Mouse (Mus musculus) E14TG2a.4 (cell line): ENCODE data around the gene Tdp2.

Experiments
- H3K27me3 ChIP-seq: 2 replicates; pipeline ENCODE4 v1.6.1; 2014; ENCODE audit warnings: low read length, control low read depth; ENCODE audit not compliant: insufficient read depth
- H3K36me3 ChIP-seq: 2 replicates; pipeline ENCODE4 v1.6.1; 2014; ENCODE audit warnings: low read length, control low read depth; ENCODE audit not compliant: insufficient read depth
- H3K4me1 ChIP-seq: replicated peaks from 2 replicates; pipeline ENCODE4 v1.6.1; 2014; ENCODE audit warnings: low read depth, low read length, control low read depth
- H3K4me3 ChIP-seq: replicated peaks from 2 replicates; pipeline ENCODE4 v1.5.1; 2014; ENCODE audit warnings: mild to moderate bottlenecking, low read length
- H3K9me3 ChIP-seq: 2 replicates; pipeline ENCODE4 v1.6.1; 2014; ENCODE audit warnings: low read length, control low read depth
- CTCF ChIP-seq: conservative IDR thresholded peaks from 2 replicates; pipeline ENCODE4 v1.5.1; 2014; ENCODE audit warnings: low read length
- NANOG ChIP-seq: IDR thresholded peaks from 2 replicates; pipeline ENCODE4 v1.6.1; 2014; ENCODE audit warnings: borderline replicate concordance, low read length, mixed read lengths
- POU5F1 ChIP-seq: IDR thresholded peaks from 2 replicates; pipeline ENCODE4 v1.6.1; 2014; ENCODE audit warnings: low read length, borderline replicate concordance

Tdp2 gene

GRCm38 (mm10) chr13:24816125-24817092, 15.1 kb upstream of the Tdp2 start:
- Histone ChIP-seq H3K9me3 (no peaks in the 10 kb centered on the region), H3K4me1 (peaks cover 23% of the 10 kb centered on the region), H3K4me3 (no peak overlapping the region), H3K27me3 (no peaks in the 10 kb centered on the region), H3K36me3 (peaks cover 60% of the 10 kb centered on the region)
- TF ChIP-seq POU5F1 (no peak), NANOG (no peak), CTCF (no peak)

- H3K36me3 ChIP-seq: peaks cover 25% of the 10 kb centered on the region
- TF ChIP-seq CTCF (no peak), NANOG (no peak)
- H3K4me1 ChIP-seq: peaks cover 32% of the 10 kb centered on the region
- no peak overlapping the region for H3K4me3 ChIP-seq
- no peaks in the 10 kb centered on the region for H3K27me3 ChIP-seq
- no peaks in the 10 kb centered on the region for H3K9me3 ChIP-seq
Observed at GRCm38 (mm10) chr13:24819931-24820330, 11.5 kb upstream of the Tdp2 start.

DNA sequence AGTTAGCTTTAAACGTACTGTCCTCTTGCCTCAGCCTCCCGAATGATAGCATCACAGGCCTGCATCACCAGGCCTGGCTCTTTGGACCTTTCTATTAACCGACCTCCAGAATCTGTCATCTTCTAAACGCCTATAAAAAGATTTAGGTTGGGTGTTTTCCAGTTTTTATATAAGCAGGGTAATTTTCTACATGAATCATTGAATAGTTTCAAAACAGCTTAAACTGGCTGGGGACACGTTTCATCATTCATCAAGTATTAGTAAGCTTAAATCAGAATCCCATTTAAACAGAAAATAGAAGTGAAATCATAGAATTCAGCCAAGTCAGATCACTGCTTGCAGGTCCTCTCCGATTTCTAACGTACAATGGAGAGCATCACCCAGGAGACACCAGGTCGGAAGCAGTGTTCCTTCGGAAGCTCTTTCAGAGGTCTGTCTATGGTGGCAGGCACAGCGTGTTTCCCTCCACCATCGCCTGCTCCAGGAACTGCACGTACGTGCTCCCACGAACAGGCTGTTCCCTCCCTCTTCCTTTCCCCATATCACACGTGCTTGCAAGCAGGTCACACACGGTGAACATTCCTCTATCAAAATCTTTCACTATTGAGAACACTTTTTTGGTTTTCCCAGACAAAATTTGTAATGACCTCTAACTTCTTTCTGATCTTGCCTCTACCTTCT, 8.7 kb upstream of the Tdp2 start:
- no peak overlapping the region for H3K4me3 ChIP-seq
- peaks cover 16% of the 10 kb centered on the region for H3K36me3 ChIP-seq
- no peak for TF ChIP-seq NANOG
- no peak for TF ChIP-seq CTCF
- TF ChIP-seq POU5F1: no peak
- no peaks in the 10 kb centered on the region for H3K27me3 ChIP-seq
- no peaks in the 10 kb centered on the region for H3K9me3 ChIP-seq
- peaks cover 28% of the 10 kb centered on the region for H3K4me1 ChIP-seq

GRCm38 (mm10) chr13:24824647-24825046, 6.8 kb upstream of the Tdp2 start:
- H3K27me3 ChIP-seq: no peaks in the 10 kb centered on the region
- H3K4me3 ChIP-seq: no peak overlapping the region
- peaks cover 28% of the 10 kb centered on the region for H3K4me1 ChIP-seq
- H3K36me3 ChIP-seq: peaks cover 5% of the 10 kb centered on the region
- H3K9me3 ChIP-seq: no peaks in the 10 kb centered on the region
- TF ChIP-seq NANOG (no peak), POU5F1 (no peak), CTCF (no peak)

DNA sequence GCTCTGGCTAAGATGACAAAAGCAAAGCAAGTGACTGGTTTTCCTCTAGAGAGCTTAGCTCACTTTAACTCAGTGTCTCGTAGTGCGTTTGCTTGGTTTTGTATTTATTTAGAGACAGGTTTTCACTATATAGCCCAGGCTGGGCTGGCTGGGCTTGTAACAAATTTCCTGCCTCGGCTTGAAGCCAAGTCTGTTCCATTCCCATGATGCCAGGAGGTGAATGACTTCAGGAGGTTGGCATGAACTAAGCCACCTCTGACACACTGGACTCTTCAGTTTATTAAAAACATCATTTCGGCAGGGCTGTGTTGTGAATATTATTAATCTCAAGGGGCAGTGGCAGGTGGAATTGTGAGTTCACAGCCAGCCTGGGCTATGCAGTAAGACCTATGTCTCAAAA, 5.9 kb upstream of the Tdp2 start:
- Histone ChIP-seq H3K9me3 (no peaks in the 10 kb centered on the region), H3K27me3 (no peaks in the 10 kb centered on the region), H3K4me1 (peaks cover 30% of the 10 kb centered on the region), H3K36me3 (no peaks in the 10 kb centered on the region), H3K4me3 (no peak overlapping the region)
- TF ChIP-seq POU5F1 (no peak), CTCF (no peak), NANOG (no peak)

GRCm38 (mm10) chr13:24826116-24826515, 5.4 kb upstream of the Tdp2 start:
- Histone ChIP-seq H3K4me1 (peaks cover 31% of the 10 kb centered on the region), H3K4me3 (no peak overlapping the region), H3K9me3 (no peaks in the 10 kb centered on the region), H3K27me3 (no peaks in the 10 kb centered on the region), H3K36me3 (no peaks in the 10 kb centered on the region)
- TF ChIP-seq POU5F1: no peak
- TF ChIP-seq NANOG: no peak
- no peak for TF ChIP-seq CTCF

DNA sequence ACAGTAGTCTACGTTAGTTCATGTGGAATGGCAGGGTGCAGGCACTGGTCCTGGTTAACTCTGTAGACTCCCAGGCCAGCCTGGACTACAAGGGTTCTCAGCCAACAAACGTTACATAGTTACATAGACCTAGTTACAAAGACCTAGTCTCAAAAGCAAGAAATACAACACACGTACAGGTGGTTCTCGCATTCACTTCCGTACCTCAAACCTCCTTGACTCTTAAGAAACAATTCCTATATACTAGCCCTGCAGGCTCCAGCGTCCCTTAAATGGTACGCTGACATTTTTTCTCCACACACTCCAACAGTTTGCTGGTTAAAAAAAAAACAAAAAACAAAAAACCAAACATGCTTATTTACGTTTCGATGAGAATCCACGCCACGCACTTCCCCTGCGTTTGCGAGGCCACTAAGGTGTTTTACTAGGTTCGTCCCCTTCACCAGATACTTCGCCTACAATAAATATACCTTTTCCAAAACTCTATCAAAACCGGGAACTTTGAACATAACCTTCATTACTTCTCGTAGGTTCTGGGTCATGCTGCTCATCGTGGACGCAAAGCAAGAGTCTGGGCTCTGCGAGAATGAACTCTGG, 625 bp upstream of the Tdp2 start:
- no peaks in the 10 kb centered on the region for H3K9me3 ChIP-seq
- TF ChIP-seq CTCF (no peak), NANOG (no peak), POU5F1 (no peak)
- H3K27me3 ChIP-seq: no peaks in the 10 kb centered on the region
- H3K4me1 ChIP-seq: peaks cover 53% of the 10 kb centered on the region
- H3K36me3 ChIP-seq: peaks cover 31% of the 10 kb centered on the region
- H3K4me3 ChIP-seq: peak overlapping the region; percentile 97

DNA sequence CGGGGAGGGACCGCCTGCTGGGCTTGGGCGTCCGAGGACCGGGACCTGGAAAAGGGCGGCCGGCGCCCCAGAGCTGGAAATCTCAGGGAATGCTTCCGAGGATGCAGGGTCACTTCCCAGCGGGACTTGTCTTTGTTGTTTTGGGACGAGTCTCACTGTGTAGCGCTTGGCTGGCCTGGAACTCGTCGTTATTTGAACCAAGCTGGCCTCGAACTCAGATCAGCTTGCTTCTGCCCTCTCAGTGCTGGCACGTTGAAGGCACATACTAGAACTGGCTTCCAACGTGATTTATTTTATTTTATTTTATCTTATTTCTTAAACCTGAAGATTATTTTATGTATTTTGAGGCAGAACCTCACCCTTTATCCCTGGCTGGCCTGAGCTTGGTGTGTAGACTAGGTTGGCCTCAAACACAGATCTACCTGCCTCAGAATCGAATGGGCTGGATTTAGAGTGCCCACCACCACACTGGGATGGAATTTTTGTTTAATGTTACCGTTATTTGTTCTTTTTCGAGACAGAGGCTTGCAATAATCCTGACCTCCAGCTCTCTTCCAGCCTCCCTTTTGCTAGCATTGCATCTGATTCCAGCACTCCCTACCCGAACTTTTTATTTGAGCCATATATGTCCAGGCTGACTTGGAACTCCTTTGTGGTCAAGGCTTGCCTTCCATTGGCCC, 792 bp downstream of the Tdp2 start:
- Histone ChIP-seq H3K4me1 (peaks cover 55% of the 10 kb centered on the region), H3K27me3 (no peaks in the 10 kb centered on the region), H3K9me3 (no peaks in the 10 kb centered on the region), H3K36me3 (peaks cover 40% of the 10 kb centered on the region), H3K4me3 (peak overlapping the region; percentile 97)
- TF ChIP-seq NANOG (no peak), CTCF (no peak), POU5F1 (no peak)
